Mouse (Mus musculus) heart, adult 2 months (tissue): ENCODE data around the gene Epo.

Source experiments
- CTCF ChIP-seq: fragments of 200-600 bp; IDR thresholded peaks from 2 replicates; pipeline ENCODE4 v1.8.1; 2022; ENCODE audit warnings: antibody characterized with exemption, mild to moderate bottlenecking, moderate library complexity
- POLR2A ChIP-seq: fragments of 200-500 bp; IDR thresholded peaks from 2 replicates; pipeline ENCODE4 v1.6.1; 2011; ENCODE audit warnings: mild to moderate bottlenecking, low read depth, low read length, control low read depth; ENCODE audit not compliant: insufficient read depth

DNA sequence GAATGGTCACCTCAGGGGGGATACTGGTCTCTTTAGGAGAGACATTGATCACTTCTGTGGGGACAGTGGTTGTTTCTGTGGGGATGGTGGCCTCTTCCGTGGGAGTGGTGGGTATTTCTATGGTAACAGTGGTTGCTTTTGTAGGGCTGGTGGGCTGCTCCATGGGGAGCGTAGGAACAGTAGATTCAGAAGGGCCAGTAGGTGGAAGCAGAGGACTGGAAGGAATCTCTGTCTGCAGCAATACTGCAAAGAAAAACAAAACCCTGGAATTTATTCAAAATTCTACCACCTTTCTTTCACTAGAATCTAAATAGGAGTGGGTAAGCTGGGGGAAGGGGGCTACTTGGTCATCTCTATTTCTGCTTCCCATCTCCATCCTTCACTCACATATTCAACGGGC is 68.0 kb downstream of the Epo start:
- TF ChIP-seq CTCF (peak; percentile 24; the same call in 1 of the 2 replicates), POLR2A (no peak)
